Mouse (Mus musculus) megakaryocyte, embryonic 14.5 days (primary cell): ENCODE results near the gene Cped1.

Source experiments
- FLI1 ChIP-seq: IDR thresholded peaks from 2 replicates; pipeline ENCODE4 v1.6.1; 2012; ENCODE audit warnings: low read length, inconsistent platforms, mixed read lengths
- GATA1 ChIP-seq: IDR thresholded peaks from 3 replicates; pipeline ENCODE4 v1.6.1; 2012; ENCODE audit warnings: mixed read lengths, low read length, inconsistent platforms, borderline replicate concordance

- TF ChIP-seq GATA1 (no peak), FLI1 (no peak)
These were observed 221.0 kb downstream of the Cped1 start for GRCm38 (mm10) chr6:22206630-22207293.
